Mouse (Mus musculus): ENCODE measurements around the gene Gm45783.
"Not testable (repeated sequence)": the region's sequence is repeated elsewhere in the genome, so short reads cannot be mapped to it uniquely, and the experiment has no call there.

Gene Gm45783

DNA sequence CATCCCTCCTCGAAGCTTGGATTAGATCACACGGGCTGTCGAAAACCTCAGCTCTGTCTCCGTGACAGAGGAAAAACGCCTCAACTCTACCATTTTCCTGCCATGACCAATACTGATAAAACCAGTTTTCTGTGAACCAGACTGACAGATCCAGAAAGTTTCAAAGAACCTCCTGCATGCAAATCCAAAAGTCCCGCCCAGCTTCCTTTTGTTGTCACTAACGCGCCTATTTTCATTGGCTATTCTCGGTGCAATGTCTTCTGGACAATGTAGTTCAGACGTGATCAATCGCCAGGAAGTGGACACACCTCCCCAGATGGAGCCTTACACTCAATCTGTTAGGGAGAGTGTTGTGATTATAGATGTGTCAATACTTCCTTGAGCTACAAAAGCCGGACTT is at the start of gene Gm45783:
TSS of gene Gm45783 (minus strand) at position 143 of the 400 bp plus-strand sequence.
- in situ Hi-C loops (cut with MboI; ENCODE audit: low sequenced_read_pairs), result not testable (repeated sequence)

DNA sequence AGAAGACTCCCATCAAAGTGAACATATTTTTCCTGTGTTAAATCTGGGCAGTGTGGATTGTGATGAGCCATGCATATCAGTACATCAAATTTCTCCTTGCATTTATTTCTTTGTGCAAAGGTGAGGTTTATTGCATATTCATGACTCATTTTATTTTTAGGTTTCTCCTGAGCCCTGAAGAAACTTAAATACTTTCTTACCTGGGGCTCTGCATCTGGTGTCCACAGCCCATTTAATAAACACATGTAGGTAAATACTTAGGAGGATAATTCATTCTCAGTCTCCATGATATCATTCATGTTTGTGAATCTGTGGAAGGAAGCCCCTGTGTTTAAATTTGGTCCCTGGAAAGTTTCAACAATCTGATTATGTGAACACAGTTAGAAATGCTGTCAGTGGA is 25.2 kb upstream of the Gm45783 start, which contains the start of gene Vmn2r31:
TSS of gene Vmn2r31 (minus strand) at position 101 of the 400 bp plus-strand sequence.
- in situ Hi-C loops (cut with MboI; ENCODE audit: low sequenced_read_pairs), result not testable (repeated sequence)

DNA sequence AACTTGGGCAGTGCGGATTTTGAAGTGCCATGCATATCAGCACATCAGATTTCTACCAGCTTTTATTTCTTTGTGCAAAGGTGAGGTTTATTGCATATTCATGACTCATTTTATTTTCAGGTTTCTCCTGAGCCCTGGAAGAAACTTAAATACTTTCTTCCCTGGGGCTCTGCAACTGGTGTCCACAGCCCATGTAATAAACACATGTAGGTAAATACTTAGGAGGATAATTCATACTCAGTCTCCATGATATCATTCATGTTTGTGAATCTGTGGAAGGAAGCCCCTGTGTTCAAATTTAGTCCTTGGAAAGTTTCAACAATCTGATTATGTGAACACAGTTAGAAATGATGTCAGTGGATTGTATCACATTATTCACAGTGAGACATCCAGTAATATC is 36.9 kb downstream of the Gm45783 start, which contains the start of gene Vmn2r30:
TSS of gene Vmn2r30 (minus strand) at position 101 of the 400 bp plus-strand sequence.
- in situ Hi-C loops (cut with MboI; ENCODE audit: low sequenced_read_pairs), result not testable (repeated sequence)

DNA sequence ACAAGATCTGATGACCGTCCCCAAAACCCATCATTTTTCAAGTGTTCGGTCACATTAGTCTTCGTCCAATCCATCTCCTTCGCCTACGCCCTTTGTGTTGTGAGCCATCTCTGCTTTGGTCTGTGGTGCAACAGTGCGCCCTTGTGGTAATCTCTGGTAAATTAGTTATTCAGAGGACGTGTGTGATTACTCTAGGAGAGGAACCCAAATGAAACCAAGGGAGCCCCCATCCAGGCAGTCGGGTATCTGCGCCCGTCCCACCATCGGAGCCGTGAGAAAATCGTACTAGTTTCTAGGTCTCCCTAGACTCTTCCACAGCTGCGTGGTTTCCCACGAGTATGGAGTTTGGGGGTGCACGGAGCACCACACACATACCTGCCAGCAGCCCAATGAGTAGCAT is 78.8 kb downstream of the Gm45783 start:
- in situ Hi-C loops (cut with MboI; ENCODE audit: low sequenced_read_pairs), result loop anchor here (25.0 kb wide), 2 partner anchors 933 to 1008 kb away; partner anchors contain the start of genes Zfp667 and Zfp78

All from CH12F3 (cell line).